Mouse (Mus musculus) kidney, postnatal 0 days (tissue): ENCODE data around the gene Rnf113a2. TPM values are rescaled to one million over a fixed set of nuclear protein-coding genes. Genes with fewer than 3 reads are reported as not detected.

Experiments
- ATAC-seq: fragments of 200-750 bp; cut with Nextera tagmentation; replicated peaks from 2 replicates; pipeline ENCODE4 v1.8.0; 2017; ENCODE audit warnings: low read depth, moderate number of reproducible peaks, moderate TSS enrichment, moderate library complexity; ENCODE audit not compliant: low FRiP score
- DNase-seq: peaks from one replicate; pipeline ENCODE4 v3.0.0-alpha.2; 2016; ENCODE audit warnings: low spot score
- H3K27ac ChIP-seq: fragments of 300-500 bp; sonication (generic); 2 replicates; pipeline ENCODE4 v1.5.1; 2014; ENCODE audit warnings: mild to moderate bottlenecking
- H3K27me3 ChIP-seq: fragments of 300-500 bp; sonication (generic); 2 replicates; pipeline ENCODE4 v1.6.1; 2014; ENCODE audit warnings: low read length, mixed read lengths; ENCODE audit not compliant: insufficient read depth
- H3K36me3 ChIP-seq: fragments of 300-500 bp; sonication (generic); 2 replicates; pipeline ENCODE4 v1.6.1; 2014; ENCODE audit warnings: low read length, mixed read lengths; ENCODE audit not compliant: insufficient read depth
- H3K4me1 ChIP-seq: fragments of 300-500 bp; sonication (generic); replicated peaks from 2 replicates; pipeline ENCODE4 v1.6.1; 2014; ENCODE audit warnings: antibody characterized with exemption, low read length, mixed read lengths; ENCODE audit not compliant: insufficient read depth
- H3K4me2 ChIP-seq: fragments of 300-500 bp; sonication (generic); 2 replicates; pipeline ENCODE4 v1.6.1; 2014; ENCODE audit warnings: mild to moderate bottlenecking, low read length, moderate library complexity, mixed read lengths
- H3K4me3 ChIP-seq: fragments of 300-500 bp; sonication (generic); replicated peaks from 2 replicates; pipeline ENCODE4 v1.5.1; 2014; ENCODE audit warnings: low read depth, low read length
- H3K9ac ChIP-seq: fragments of 300-500 bp; sonication (generic); 2 replicates; pipeline ENCODE4 v1.6.1; 2014; ENCODE audit warnings: low read depth, low read length
- H3K9me3 ChIP-seq: fragments of 300-500 bp; sonication (generic); replicated peaks from 2 replicates; pipeline ENCODE4 v1.6.1; 2016; ENCODE audit warnings: low read length, inconsistent platforms, mixed read lengths
- CTCF ChIP-seq: IDR thresholded peaks from 2 replicates; pipeline ENCODE4 v1.5.1; 2016; ENCODE audit warnings: antibody characterized with exemption, low read depth, mild to moderate bottlenecking, moderate library complexity
- WGBS: fragments of 180-500 bp; shearing (Covaris S2); extraction: QIAGEN DNeasy Blood & Tissue Kit; methylation state at CpG from one replicate; pipeline ENCODE4 v1.1.7; 2014; 5-methylcytosine and 5-hydroxymethylcytosine counted together
- polyA plus RNA-seq: library from polyadenylated mRNA; unstranded; fragments of >200 nt; fragmentation: Nextera tagmentation; extraction: Ambion mirVana; gene quantifications from 2 replicates; pipeline ENCODE4 v1.2.1, GENCODE M21; 2015

The Rnf113a2 gene
- polyA plus RNA-seq, 1 experiment from 2014 or later, result 28.8 TPM

DNA sequence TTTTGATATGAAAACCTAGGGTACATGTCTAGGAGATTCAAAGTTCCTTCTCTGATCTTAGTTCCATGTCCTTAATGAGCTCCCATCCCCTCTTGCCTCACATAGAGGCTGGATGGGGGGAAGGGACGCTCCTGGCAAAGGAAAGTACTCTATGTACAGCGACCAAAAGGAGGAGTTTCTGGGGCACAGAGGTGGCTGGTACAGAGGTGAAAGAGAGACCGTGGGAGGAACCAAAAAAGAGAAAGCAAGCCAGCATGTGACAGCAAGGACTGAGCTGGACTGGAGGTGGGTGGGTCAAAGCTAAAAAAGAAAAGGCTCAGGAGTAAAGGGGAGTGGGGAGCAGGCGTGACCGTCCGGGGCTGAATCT is 33.3 kb downstream of the Rnf113a2 start:
- Histone ChIP-seq H3K9me3 (no peaks in the 10 kb centered on the region), H3K4me1 (0 out of 2 replicates have a peak, but pooled peaks cover 3% of the 10 kb centered on the region), H3K4me2 (peak overlapping the region; percentile 85), H3K36me3 (no peaks in the 10 kb centered on the region), H3K27ac (peak overlapping the region; percentile 96), H3K4me3 (peak overlapping the region; percentile 76), H3K9ac (peak overlapping the region; percentile 81), H3K27me3 (no peaks in the 10 kb centered on the region)
- DNase-seq (peak; percentile 65), ATAC-seq (peak; percentile 10)
- TF ChIP-seq CTCF, result no peak
- WGBS, result 0% methylated on average over 6 of the region's 6 CpGs

DNA sequence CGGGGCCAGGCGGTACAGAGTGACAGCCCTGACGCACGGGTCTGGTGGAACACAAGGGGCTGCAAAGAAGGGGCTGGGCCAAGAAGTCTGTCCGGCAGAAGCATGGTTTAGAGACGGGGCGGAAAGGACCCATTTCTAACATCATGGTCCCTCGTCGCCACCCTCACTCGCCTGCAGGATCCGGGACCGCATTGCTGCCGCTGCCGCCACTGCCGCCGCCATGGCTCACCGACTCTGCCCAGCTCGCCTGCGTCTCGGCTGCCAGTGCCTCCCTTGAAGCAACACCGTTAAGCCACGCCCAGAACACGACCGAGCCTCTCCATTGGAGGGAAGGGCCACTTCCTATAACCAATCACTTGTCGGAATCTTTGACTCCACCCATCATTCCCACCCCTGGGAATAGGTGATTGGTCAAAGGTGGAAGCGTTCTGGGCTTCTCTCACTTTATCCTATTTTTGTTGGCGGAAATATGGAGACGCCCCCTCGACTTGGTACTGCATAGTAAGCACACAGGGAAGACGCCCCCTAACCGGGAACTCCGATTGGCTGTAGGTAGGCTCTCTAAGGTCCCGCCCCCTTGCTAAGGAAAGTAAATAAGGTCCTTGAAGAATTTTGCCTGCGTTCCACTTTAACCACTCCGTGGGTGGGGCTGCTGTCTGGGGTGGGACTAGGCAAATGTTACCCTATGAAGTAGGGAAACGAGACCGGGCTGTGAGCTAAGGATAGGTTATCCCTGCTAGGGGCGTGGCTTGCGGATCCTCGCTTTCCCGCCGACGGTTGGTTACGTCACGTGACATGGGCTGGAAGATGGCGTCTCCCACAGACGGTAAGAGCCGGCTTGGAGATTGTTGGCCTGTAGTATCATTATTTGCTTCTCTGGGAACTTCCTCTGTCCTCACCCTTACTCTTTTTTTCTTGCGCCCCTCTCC is 34.0 kb downstream of the Rnf113a2 start, which contains the start of the genes Aldh6a1 and Lin52:
Gene Aldh6a1 (minus strand): TSS at position 287 of the 929 bp plus-strand sequence.
Gene Lin52 (plus strand): TSS at position 705 of the 929 bp plus-strand sequence.
- H3K36me3 ChIP-seq, result no peaks in the 10 kb centered on the region
- ATAC-seq, result peak; percentile 99
- 0 out of 2 replicates have a peak, but pooled peaks cover 3% of the 10 kb centered on the region for H3K4me1 ChIP-seq
- no peak for TF ChIP-seq CTCF
- peak; percentile 100 for DNase-seq
- H3K4me3 ChIP-seq, result peak within 1 kb of the TSS; percentile 76
- H3K27me3 ChIP-seq, result no peaks in the 10 kb centered on the region
- peak within 1 kb of the TSS; percentile 96 for H3K27ac ChIP-seq
- peak within 1 kb of the TSS; percentile 81 for H3K9ac ChIP-seq
- H3K4me2 ChIP-seq, result peak within 1 kb of the TSS; percentile 87
- no peaks in the 10 kb centered on the region for H3K9me3 ChIP-seq
- WGBS, result under 1% methylated on average over 49 of the region's 49 CpGs

DNA sequence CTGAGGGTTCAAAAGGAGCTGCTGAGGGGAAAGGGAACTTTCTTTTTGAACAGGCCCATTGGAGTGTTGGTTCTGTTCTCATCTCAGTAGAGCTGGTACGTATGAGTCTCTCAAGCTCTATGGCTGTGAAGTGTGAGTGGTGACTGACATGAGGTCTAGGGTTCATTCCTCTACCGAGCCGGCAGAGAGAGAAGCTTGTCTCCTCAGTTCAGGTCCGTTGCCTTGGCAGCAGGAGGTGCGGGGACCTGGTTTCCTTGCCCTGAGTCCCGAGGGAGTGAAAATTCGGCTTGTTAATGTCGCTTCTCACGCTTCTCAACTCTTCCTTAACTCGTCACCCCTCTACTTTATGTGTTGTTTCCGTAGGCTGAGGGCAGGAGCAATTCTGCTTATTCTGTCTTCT is 34.8 kb downstream of the Rnf113a2 start:
- H3K4me3 ChIP-seq, result peak overlapping the region; percentile 76
- no peaks in the 10 kb centered on the region for H3K36me3 ChIP-seq
- H3K4me2 ChIP-seq, result peak overlapping the region; percentile 87
- WGBS, result under 1% methylated on average over 11 of the region's 11 CpGs
- no peak for TF ChIP-seq CTCF
- H3K9me3 ChIP-seq, result no peaks in the 10 kb centered on the region
- H3K27me3 ChIP-seq, result no peaks in the 10 kb centered on the region
- 0 out of 2 replicates have a peak, but pooled peaks cover 3% of the 10 kb centered on the region for H3K4me1 ChIP-seq
- no peak for ATAC-seq
- peak; percentile 9 for DNase-seq
- peak overlapping the region; percentile 74 for H3K9ac ChIP-seq
- H3K27ac ChIP-seq, result peak overlapping the region; percentile 83

DNA sequence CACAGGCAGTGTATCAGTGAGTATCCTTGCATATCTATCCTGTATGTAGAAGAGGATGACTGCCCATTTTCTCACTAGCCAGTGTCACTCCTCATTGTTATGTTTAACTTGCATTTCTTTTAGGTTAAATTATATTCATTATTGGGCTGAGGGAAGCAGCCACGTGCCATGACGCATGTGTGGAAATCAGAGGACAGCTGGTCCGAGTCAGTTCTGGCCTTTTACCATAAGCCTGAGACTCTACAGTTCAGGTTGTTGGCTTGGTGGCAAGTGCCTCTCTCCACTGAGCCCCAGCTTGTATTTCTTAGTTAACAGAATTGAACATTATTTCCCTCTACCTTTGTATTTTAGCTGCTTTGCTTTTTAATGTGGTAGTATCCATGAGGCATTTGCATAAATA is 39.9 kb downstream of the Rnf113a2 start:
- Histone ChIP-seq H3K36me3 (peaks cover 20% of the 10 kb centered on the region), H3K9ac (no peak overlapping the region), H3K4me3 (no peak overlapping the region), H3K9me3 (no peaks in the 10 kb centered on the region), H3K4me2 (no peak overlapping the region), H3K27me3 (no peaks in the 10 kb centered on the region), H3K4me1 (no peaks in the 10 kb centered on the region), H3K27ac (no peak overlapping the region)
- no peak for TF ChIP-seq CTCF
- no peak for DNase-seq
- ATAC-seq, result no peak
- WGBS, result 91% methylated on average over 3 of the region's 3 CpGs

DNA sequence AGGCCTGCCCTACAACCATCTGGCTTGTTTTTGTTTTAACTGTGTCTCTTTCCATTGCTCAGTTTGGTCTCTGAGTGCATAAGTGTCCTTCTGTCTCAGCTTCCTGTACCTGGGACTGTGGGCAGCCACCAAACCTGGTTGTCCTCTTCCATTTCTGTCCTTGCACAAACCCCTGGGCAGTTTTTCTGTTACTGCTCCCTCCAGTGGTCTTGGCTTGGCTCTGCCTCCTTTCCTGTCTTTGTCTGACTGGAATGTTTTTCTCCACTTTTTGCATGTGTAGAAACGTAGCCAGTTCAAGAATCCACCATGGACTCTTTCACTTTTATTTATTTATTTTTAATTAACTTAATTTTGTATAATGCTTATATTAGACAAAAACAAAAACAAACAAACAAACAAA is 42.8 kb downstream of the Rnf113a2 start:
- ATAC-seq, result no peak

DNA sequence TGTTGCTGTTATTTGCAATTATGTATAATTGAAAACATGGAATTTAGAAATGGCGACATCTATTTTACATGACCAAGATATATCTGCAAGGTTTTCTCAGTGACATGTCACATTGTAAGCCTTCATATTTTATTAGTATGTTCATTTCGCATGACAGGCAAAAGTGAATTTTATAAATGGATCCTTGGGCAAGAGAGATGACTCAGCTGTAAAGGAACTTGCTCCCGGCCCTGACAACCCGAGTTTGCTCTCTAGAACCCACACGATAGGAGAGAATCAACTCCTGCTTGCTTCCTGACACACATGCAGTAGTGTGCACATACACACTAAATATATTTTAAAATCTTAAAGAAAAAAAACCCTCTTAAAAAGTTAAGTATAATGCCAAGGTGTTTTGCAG is 44.4 kb downstream of the Rnf113a2 start:
- no peak for ATAC-seq
- H3K36me3 ChIP-seq, result peaks cover 31% of the 10 kb centered on the region
- TF ChIP-seq CTCF, result no peak
- WGBS, result 89% methylated on average over 5 of the region's 5 CpGs
- no peak overlapping the region for H3K4me3 ChIP-seq
- H3K4me1 ChIP-seq, result no peaks in the 10 kb centered on the region
- H3K27ac ChIP-seq, result no peak overlapping the region
- H3K9me3 ChIP-seq, result no peaks in the 10 kb centered on the region
- no peak for DNase-seq
- H3K4me2 ChIP-seq, result no peak overlapping the region
- H3K9ac ChIP-seq, result no peak overlapping the region
- H3K27me3 ChIP-seq, result no peaks in the 10 kb centered on the region

More for the DNA sequence above, 42.8 kb downstream of the Rnf113a2 start:
- 50% methylated on average over 1 of the region's 1 CpGs for WGBS
- DNase-seq, result peak; percentile 53
- no peaks in the 10 kb centered on the region for H3K9me3 ChIP-seq
- H3K27me3 ChIP-seq, result no peaks in the 10 kb centered on the region
- H3K4me1 ChIP-seq, result no peaks in the 10 kb centered on the region
- H3K9ac ChIP-seq, result no peak overlapping the region
- H3K36me3 ChIP-seq, result peaks cover 30% of the 10 kb centered on the region
- H3K4me2 ChIP-seq, result no peak overlapping the region
- H3K27ac ChIP-seq, result no peak overlapping the region
- peak; percentile 49; the same call in 1 of the 2 replicates for TF ChIP-seq CTCF
- no peak overlapping the region for H3K4me3 ChIP-seq
